Mouse (Mus musculus) gastrocnemius, adult 8-10 months (tissue): Measurements from ENCODE around the gene Sfxn1. TPM values are rescaled to one million over a fixed set of nuclear protein-coding genes. Genes with fewer than 3 reads are reported as not detected.
A peak's percentile ranks its signal among the peaks of the same experiment; 100 is the strongest.

Source experiments
- DNase-seq, 2 experiments: peaks; one replicate each; pipeline ENCODE4 v3.0.0; 2022; ENCODE audit warnings: low spot score in 2 of 2
- total RNA-seq, 4 experiments: library from RNA; stranded (reverse); gene quantifications; 2 replicates each; pipeline ENCODE4 v1.2.4; 2022

Sfxn1 gene
- total RNA-seq, 4 experiments from 2014 or later = 1.1 to 2.4 (median 1.8) TPM

- DNase-seq = no peak
These were observed 46.7 kb downstream of the Sfxn1 start for GRCm38 (mm10) chr13:54118355-54118754.

GRCm38 (mm10) chr13:54137756-54138410 lies 66.2 kb downstream of the Sfxn1 start:
- DNase-seq = peak; percentile 17 to 31

- no peak for DNase-seq
These were observed 72.1 kb downstream of the Sfxn1 start for GRCm38 (mm10) chr13:54143788-54144187.

- DNase-seq = no peak
These were observed 73.0 kb downstream of the Sfxn1 start for GRCm38 (mm10) chr13:54144624-54145023.

GRCm38 (mm10) chr13:54147328-54147727 lies 75.7 kb downstream of the Sfxn1 start:
- no peak for DNase-seq

- no peak for DNase-seq
These were observed 80.8 kb downstream of the Sfxn1 start for GRCm38 (mm10) chr13:54152421-54152820.

GRCm38 (mm10) chr13:54152911-54153310 lies 81.2 kb downstream of the Sfxn1 start:
- DNase-seq = no peak

- DNase-seq = no peak
These were observed 82.1 kb downstream of the Sfxn1 start for GRCm38 (mm10) chr13:54153672-54154218.

- no peak for DNase-seq
These were observed 84.2 kb downstream of the Sfxn1 start for GRCm38 (mm10) chr13:54155822-54156221.

Other genes starting within 250 kb of the Sfxn1 start
- under 1 TPM in 1 of 4 experiments, not detected in 3; 0.07 TPM for gene Drd1, start 16.2 kb upstream of the Sfxn1 start, total RNA-seq
- under 1 TPM; 0.12 to 0.38 (median 0.27) TPM for gene Hrh2, start 120.3 kb downstream of the Sfxn1 start, total RNA-seq